Mouse (Mus musculus): Measurements from ENCODE around the gene Zfp382. TPM values are rescaled to one million over a fixed set of nuclear protein-coding genes. Genes with fewer than 3 reads are reported as not detected.
A peak's percentile ranks its signal among the peaks of the same experiment; 100 is the strongest.
"Not testable (repeated sequence)": the region's sequence is repeated elsewhere in the genome, so short reads cannot be mapped to it uniquely, and the experiment has no call there.

The Zfp382 gene
- total RNA-seq, 2 experiments from 2014 or later = 4.5 to 6.5 TPM

DNA sequence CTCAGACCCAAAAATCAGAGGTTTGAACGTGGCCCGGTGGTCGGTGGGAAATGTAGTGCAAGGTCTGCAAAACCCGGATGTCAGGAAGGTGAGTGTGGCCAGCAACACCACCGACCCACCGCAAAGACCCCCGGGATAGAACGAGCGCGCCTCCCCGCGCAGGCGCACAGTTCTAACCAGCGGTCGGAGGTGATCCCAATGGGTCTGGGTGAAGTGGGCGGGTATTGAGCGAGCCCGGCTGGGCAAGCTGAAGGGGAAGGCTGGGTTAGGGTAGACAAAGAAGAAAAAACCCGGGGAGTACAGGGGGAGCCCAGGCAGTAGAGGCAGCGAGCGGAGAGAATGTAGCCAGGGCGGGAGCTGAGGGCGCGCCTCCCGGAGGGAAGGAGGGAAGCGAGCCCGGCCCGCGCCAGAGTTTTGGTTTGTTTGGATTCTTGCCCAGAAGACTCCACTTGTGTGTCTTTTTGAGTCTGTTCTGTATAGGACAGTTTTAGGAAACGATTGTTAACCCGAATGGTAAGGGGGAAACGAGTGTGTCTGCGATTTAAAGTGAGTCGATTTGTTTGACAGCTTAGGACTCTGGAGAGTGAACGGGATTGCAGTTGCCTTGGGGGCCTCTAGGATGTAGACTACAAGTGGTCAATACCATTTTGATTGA, 21.9 kb downstream of the Zfp382 start:
- intact Hi-C loops (cut with DNase I) = no loop called here

GRCm38 (mm10) chr7:30147011-30147410, 25.3 kb downstream of the Zfp382 start:
- intact Hi-C loops (cut with DNase I) = no loop called here
- DNase-seq = no peak

More for the DNA sequence above, 21.9 kb downstream of the Zfp382 start:
- DNase-seq = peak; percentile 77 to 83

DNA sequence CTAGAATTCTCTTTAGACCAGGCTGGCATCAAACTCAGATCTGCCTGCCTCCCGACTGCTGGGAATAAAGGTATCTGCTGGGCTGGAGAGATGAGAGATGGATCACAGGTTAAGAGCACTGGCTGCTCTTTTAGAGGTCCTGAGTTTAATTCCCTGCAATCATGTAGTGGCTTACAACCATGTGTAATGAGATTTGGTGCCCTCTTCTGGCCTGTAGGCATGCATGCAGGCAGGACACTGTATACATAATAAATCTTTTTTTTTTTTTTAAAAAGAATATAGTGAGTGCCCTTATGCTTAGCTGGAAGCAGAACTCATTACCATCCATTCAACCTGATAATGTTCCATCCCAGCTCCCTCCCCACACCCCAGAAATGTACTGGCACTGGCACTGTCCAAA, 32.3 kb downstream of the Zfp382 start:
- intact Hi-C loops (cut with DNase I) = no loop called here
- DNase-seq = no peak

DNA sequence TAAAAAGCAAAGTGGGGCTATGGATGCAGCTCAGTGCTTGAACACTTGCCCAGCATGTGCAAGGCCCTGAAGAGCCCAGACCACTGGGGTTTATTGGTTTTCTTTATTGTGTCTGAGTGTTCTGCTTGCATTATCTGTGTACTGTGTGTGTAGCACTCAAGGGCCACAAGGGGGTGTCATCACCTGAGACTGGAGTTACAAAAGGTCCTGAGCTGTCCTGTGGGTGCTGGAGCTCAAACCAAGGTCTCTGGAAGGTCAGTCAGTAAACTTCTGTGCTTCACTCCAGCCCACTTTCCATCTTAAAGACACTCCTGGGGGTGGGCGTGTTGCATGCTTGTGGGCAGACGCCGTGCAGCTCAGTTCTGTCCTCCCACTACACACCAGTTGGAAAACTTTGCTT, 33.8 kb downstream of the Zfp382 start:
- intact Hi-C loops (cut with DNase I) = no loop called here

GRCm38 (mm10) chr7:30163113-30163512, 41.4 kb downstream of the Zfp382 start:
- DNase-seq = no peak
- intact Hi-C loops (cut with DNase I) = loop anchor here (10.0 kb wide), 1 partner anchor 378 kb away; the partner anchor contains the start of gene Zfp30

More for the DNA sequence above, 33.8 kb downstream of the Zfp382 start:
- no peak for DNase-seq

DNA sequence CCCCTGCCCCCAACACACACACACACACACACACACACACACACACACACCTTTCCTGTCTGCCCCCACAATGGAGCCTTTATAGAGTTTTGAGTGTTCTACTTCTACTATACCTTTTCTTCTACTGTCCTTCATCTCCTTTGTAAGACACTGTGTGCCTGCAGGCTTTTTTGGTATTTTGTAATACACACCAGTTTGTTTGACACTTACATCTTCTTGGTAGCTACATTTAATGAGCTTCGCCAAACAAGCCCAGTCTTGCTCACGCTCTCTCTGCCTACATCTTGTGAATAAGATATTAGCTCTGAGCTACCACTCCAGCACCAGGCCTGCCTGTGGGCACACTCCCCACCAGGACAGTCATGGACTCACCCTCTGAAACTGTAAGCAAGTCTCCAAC, 43.0 kb downstream of the Zfp382 start:
- intact Hi-C loops (cut with DNase I) = loop anchor here (5.0 to 10.0 kb wide), 2 partner anchors 67 to 380 kb away; partner anchors contain the start of gene Zfp30

GRCm38 (mm10) chr7:30168914-30169582, 47.3 kb downstream of the Zfp382 start:
- DNase-seq = no peak
- intact Hi-C loops (cut with DNase I) = loop anchor here (5.0 to 10.0 kb wide), 2 partner anchors 72 to 384 kb away; partner anchors contain the start of gene Zfp30

More for the DNA sequence above, 43.0 kb downstream of the Zfp382 start:
- no peak for DNase-seq

GRCm38 (mm10) chr7:30169583-30170282, 48.0 kb downstream of the Zfp382 start, which contains the start of gene Zfp146:
Gene Zfp146, minus strand, starts transcription at chr7:30169750.
- intact Hi-C loops (cut with DNase I) = loop anchor here (5.0 to 10.0 kb wide), 2 partner anchors 72 to 385 kb away; partner anchors contain the start of gene Zfp30
- DNase-seq = peak; percentile 97

GRCm38 (mm10) chr7:30170283-30170951, 48.7 kb downstream of the Zfp382 start:
- intact Hi-C loops (cut with DNase I) = no loop called here

GRCm38 (mm10) chr7:30176474-30176873, 54.7 kb downstream of the Zfp382 start:
- no peak for DNase-seq
- intact Hi-C loops (cut with DNase I) = no loop called here

More at GRCm38 (mm10) chr7:30170283-30170951, 48.7 kb downstream of the Zfp382 start:
- DNase-seq = no peak

GRCm38 (mm10) chr7:30178256-30178655, 56.5 kb downstream of the Zfp382 start:
- intact Hi-C loops (cut with DNase I) = no loop called here
- DNase-seq = no peak

DNA sequence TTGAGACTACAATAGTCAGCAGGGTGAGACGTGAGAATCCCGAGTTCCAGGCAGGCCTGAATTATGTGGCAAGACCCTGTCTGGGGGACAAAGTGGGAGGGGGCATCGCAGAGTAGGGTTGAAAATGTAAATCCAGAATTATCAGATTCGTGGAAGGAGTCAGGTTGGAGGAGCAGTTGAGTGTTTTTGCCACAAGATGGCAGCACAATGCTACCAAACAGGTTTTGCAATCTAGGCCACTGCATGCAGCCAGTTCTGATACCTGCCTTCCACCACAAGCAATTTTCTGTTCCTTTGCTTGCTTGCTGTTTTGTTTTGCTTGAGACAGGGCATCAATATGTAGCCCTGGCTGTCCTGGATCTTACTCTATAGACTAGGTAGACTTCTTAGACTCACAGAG, 59.6 kb downstream of the Zfp382 start:
- intact Hi-C loops (cut with DNase I) = loop anchor here (1.0 to 5.0 kb wide), 2 partner anchors 24 to 36 kb away; no protein-coding TSS in a partner anchor
- peak; percentile 81 to 86 for DNase-seq

- intact Hi-C loops (cut with DNase I) = loop anchor here (1.0 to 5.0 kb wide), 2 partner anchors 23 to 35 kb away; no protein-coding TSS in a partner anchor
- DNase-seq = not testable (repeated sequence)
Measured at GRCm38 (mm10) chr7:30181929-30182328, 60.2 kb downstream of the Zfp382 start.

DNA sequence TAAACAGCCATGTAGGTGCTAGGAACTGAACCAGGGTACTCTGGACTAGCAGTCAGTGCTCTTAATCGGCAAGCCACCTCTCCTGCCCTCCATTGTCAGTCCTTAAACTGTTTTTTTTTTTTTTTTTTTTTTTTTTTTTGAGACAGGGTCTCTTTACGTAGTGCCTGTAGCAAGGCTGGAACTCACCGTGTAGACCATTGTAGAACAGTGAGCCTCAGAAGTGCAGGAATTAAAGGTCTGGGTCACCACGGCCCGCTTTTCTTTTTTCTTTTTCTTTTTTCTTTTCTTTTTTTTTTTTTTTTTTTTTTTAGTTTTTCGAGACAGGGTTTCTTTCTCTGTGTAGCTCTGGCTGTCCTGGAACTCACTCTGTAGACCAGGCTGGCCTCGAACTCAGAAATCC, 61.4 kb downstream of the Zfp382 start:
- intact Hi-C loops (cut with DNase I) = loop anchor here (5.0 kb wide), 1 partner anchor 34 kb away; no protein-coding TSS in a partner anchor

GRCm38 (mm10) chr7:30183879-30184289, 62.1 kb downstream of the Zfp382 start, which contains the start of gene Cox7a1:
Gene Cox7a1, plus strand, starts transcription at chr7:30184144.
- intact Hi-C loops (cut with DNase I) = loop anchor here (5.0 kb wide), 1 partner anchor 33 kb away; no protein-coding TSS in a partner anchor

More for the DNA sequence above, 61.4 kb downstream of the Zfp382 start:
- DNase-seq = not testable (repeated sequence)

More at GRCm38 (mm10) chr7:30183879-30184289, 62.1 kb downstream of the Zfp382 start, which contains the start of gene Cox7a1:
- DNase-seq = peak; percentile 96

Small RNAs within 50 kb of the gene (microRNA-seq; reads per million reads assigned to microRNA genes)
- gene Gm23368 = 0 reads per million in 2 experiments

Other genes with a start within 250 kb of the Zfp382 start
- 10 to 100 TPM; 10.0 to 11.2 TPM for gene Zfp27, start 215.4 kb upstream of the Zfp382 start, total RNA-seq (2021)
- 10 to 100 TPM in 1 of 2 experiments, 1 to 10 TPM in 1; 7.6 to 10.3 TPM for gene Zfp383, start 213.7 kb upstream of the Zfp382 start, total RNA-seq (2021)
- 1 to 10 TPM; 8.3 to 8.9 TPM for gene Zfp74, start 167.9 kb upstream of the Zfp382 start, total RNA-seq (2021)
- gene Zfp568, start 138.0 kb upstream of the Zfp382 start, total RNA-seq (2021) = 10 to 100 TPM; 46.7 to 53.1 TPM
- 1 to 10 TPM; 1.6 to 2.6 TPM for gene Zfp14, start 70.6 kb upstream of the Zfp382 start, total RNA-seq (2021)
- 1 to 10 TPM in 1 of 2 experiments, under 1 TPM in 1; 0.98 to 1.1 TPM for gene Zfp82, start 49.0 kb upstream of the Zfp382 start, total RNA-seq (2021)
- gene Gm26920, start 31.5 kb upstream of the Zfp382 start, total RNA-seq (2021) = under 1 TPM in 1 of 2 experiments, not detected in 1; 0.62 TPM
- 1 to 10 TPM; 1.3 to 2.3 TPM for gene Zfp566, start 31.4 kb upstream of the Zfp382 start, total RNA-seq (2021)
- gene Zfp260, start 27.2 kb upstream of the Zfp382 start, total RNA-seq (2021) = 10 to 100 TPM; 44.8 to 53.3 TPM
- 10 to 100 TPM; 39.0 to 42.5 TPM for gene Zfp146, start 47.8 kb downstream of the Zfp382 start, total RNA-seq (2021)
- 1,000 to 10,000 TPM; 1,192 to 1,277 TPM for gene Cox7a1, start 62.2 kb downstream of the Zfp382 start, total RNA-seq (2021)
- 100 to 1,000 TPM; 303 to 326 TPM for gene Capns1, start 76.9 kb downstream of the Zfp382 start, total RNA-seq (2021)
- 10 to 100 TPM; 55.5 to 60.7 TPM for gene Polr2i, start 110.0 kb downstream of the Zfp382 start, total RNA-seq (2021)
- 10 to 100 TPM; 68.5 to 76.1 TPM for gene Tbcb, start 110.3 kb downstream of the Zfp382 start, total RNA-seq (2021)
- gene Ovol3, start 113.8 kb downstream of the Zfp382 start, total RNA-seq (2021) = not detected
- under 1 TPM; 0.20 to 0.26 TPM for gene Thap8, start 158.2 kb downstream of the Zfp382 start, total RNA-seq (2021)
- 1 to 10 TPM; 5.4 to 5.7 TPM for gene Wdr62, start 158.5 kb downstream of the Zfp382 start, total RNA-seq (2021)
- 10 to 100 TPM; 14.0 TPM for gene Clip3, start 169.8 kb downstream of the Zfp382 start, total RNA-seq (2021)
- 10 to 100 TPM; 26.0 to 27.4 TPM for gene Alkbh6, start 186.8 kb downstream of the Zfp382 start, total RNA-seq (2021)
- gene Syne4, start 192.9 kb downstream of the Zfp382 start, total RNA-seq (2021) = under 1 TPM; 0.86 to 0.87 TPM
- gene E130208F15Rik, start 199.8 kb downstream of the Zfp382 start, total RNA-seq (2021) = 1 to 10 TPM in 1 of 2 experiments, under 1 TPM in 1; 0.87 to 1.0 TPM
- 10 to 100 TPM; 15.1 to 15.8 TPM for gene Sdhaf1, start 202.0 kb downstream of the Zfp382 start, total RNA-seq (2021)
- 1 to 10 TPM; 1.7 TPM for gene Lrfn3, start 240.8 kb downstream of the Zfp382 start, total RNA-seq (2021)

All from heart, postnatal 10 days (tissue).